Mouse (Mus musculus): ENCODE results near the gene Gpr143. TPM values are rescaled to one million over a fixed set of nuclear protein-coding genes. Genes with fewer than 3 reads are reported as not detected.
"Not testable (repeated sequence)": the region's sequence is repeated elsewhere in the genome, so short reads cannot be mapped to it uniquely, and the experiment has no call there.

The Gpr143 gene
- polyA plus RNA-seq, 1 experiment from 2014 or later: not detected

- H3K36me3 ChIP-seq (ENCODE audit: control insufficient read depth, insufficient read depth, low read length): no peaks in the 10 kb centered on the region
- H3K4me1 ChIP-seq (ENCODE audit: control insufficient read depth, insufficient read depth, low read length): no peaks in the 10 kb centered on the region
- no peak overlapping the region for H3K9ac ChIP-seq (ENCODE audit: low read length)
- H3K27me3 ChIP-seq (ENCODE audit: control insufficient read depth, insufficient read depth, low read length): no peaks in the 10 kb centered on the region; the same call in 1 of the 2 replicates
- no peak overlapping the region for H3K4me2 ChIP-seq (ENCODE audit: low read depth, severe bottlenecking)
- 82% methylated on average over 3 of the region's 3 CpGs for WGBS
- no peaks in the 10 kb centered on the region for H3K9me3 ChIP-seq (ENCODE audit: control insufficient read depth, low read length)
- ATAC-seq (ENCODE audit: insufficient number of reproducible peaks, low FRiP score, low TSS enrichment, low read depth) (no peak), DNase-seq (ENCODE audit: low spot score) (no peak)
- no peak overlapping the region for H3K27ac ChIP-seq (replicated peaks; ENCODE audit: low read depth, low read length)
- H3K4me3 ChIP-seq (ENCODE audit: low read depth, low read length): no peak overlapping the region
Observed at GRCm38 (mm10) chrX:152813339-152813738, 31.6 kb downstream of the Gpr143 start.

GRCm38 (mm10) chrX:152818996-152819395 is 37.3 kb downstream of the Gpr143 start:
- Histone ChIP-seq H3K4me3 (ENCODE audit: low read depth, low read length) (no peak overlapping the region), H3K27ac (replicated peaks; ENCODE audit: low read depth, low read length) (no peak overlapping the region), H3K36me3 (ENCODE audit: control insufficient read depth, insufficient read depth, low read length) (no peaks in the 10 kb centered on the region), H3K27me3 (ENCODE audit: control insufficient read depth, insufficient read depth, low read length) (no peaks in the 10 kb centered on the region), H3K4me1 (ENCODE audit: control insufficient read depth, insufficient read depth, low read length) (no peaks in the 10 kb centered on the region), H3K9me3 (ENCODE audit: control insufficient read depth, low read length) (no peaks in the 10 kb centered on the region), H3K4me2 (ENCODE audit: low read depth, severe bottlenecking) (no peak overlapping the region), H3K9ac (ENCODE audit: low read length) (no peak overlapping the region)
- no peak for ATAC-seq (ENCODE audit: insufficient number of reproducible peaks, low FRiP score, low TSS enrichment, low read depth)
- no peak for DNase-seq (ENCODE audit: low spot score)

GRCm38 (mm10) chrX:152831003-152831550 is 49.4 kb downstream of the Gpr143 start:
- not testable (repeated sequence) for H3K27me3 ChIP-seq (ENCODE audit: control insufficient read depth, insufficient read depth, low read length)
- WGBS: no CpG with 5 or more reads among the region's 1 CpGs

DNA sequence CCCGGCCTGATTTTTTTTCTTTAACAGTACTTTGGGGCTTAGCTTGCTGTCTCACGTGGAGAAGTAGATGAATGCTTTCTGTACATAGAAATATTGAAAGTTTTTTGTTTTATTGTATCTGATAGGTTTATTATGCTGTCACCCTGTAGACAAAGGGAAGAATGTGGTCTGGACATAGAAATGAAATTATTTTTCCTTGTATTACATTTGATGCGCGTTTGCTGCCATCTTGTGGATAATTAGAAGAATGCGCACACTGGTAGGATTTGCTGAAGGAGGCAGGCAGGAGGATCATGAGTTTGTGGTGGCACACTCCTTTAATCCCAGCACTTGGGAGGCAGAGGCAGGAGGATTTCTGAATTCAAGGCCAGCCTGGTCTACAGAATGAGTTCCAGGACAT is 53.2 kb downstream of the Gpr143 start:
- not testable (repeated sequence) for ATAC-seq (ENCODE audit: insufficient number of reproducible peaks, low FRiP score, low TSS enrichment, low read depth); H3K9ac ChIP-seq (ENCODE audit: low read length); H3K36me3 ChIP-seq (ENCODE audit: control insufficient read depth, insufficient read depth, low read length); H3K4me1 ChIP-seq (ENCODE audit: control insufficient read depth, insufficient read depth, low read length); DNase-seq (ENCODE audit: low spot score); H3K27me3 ChIP-seq (ENCODE audit: control insufficient read depth, insufficient read depth, low read length); H3K27ac ChIP-seq (replicated peaks; ENCODE audit: low read depth, low read length); H3K4me3 ChIP-seq (ENCODE audit: low read depth, low read length); H3K9me3 ChIP-seq (ENCODE audit: control insufficient read depth, low read length); H3K4me2 ChIP-seq (ENCODE audit: low read depth, severe bottlenecking)
- 32% methylated on average over 5 of the region's 5 CpGs for WGBS

More at GRCm38 (mm10) chrX:152831003-152831550, 49.4 kb downstream of the Gpr143 start:
- H3K4me3 ChIP-seq (ENCODE audit: low read depth, low read length); H3K9ac ChIP-seq (ENCODE audit: low read length); DNase-seq (ENCODE audit: low spot score); ATAC-seq (ENCODE audit: insufficient number of reproducible peaks, low FRiP score, low TSS enrichment, low read depth); H3K36me3 ChIP-seq (ENCODE audit: control insufficient read depth, insufficient read depth, low read length); H3K4me2 ChIP-seq (ENCODE audit: low read depth, severe bottlenecking); H3K27ac ChIP-seq (replicated peaks; ENCODE audit: low read depth, low read length); H3K9me3 ChIP-seq (ENCODE audit: control insufficient read depth, low read length); H3K4me1 ChIP-seq (ENCODE audit: control insufficient read depth, insufficient read depth, low read length): not testable (repeated sequence)

- DNase-seq (ENCODE audit: low spot score): no peak
- Histone ChIP-seq H3K4me1 (ENCODE audit: control insufficient read depth, insufficient read depth, low read length) (no peaks in the 10 kb centered on the region), H3K9ac (ENCODE audit: low read length) (no peak overlapping the region), H3K36me3 (ENCODE audit: control insufficient read depth, insufficient read depth, low read length) (no peaks in the 10 kb centered on the region), H3K27me3 (ENCODE audit: control insufficient read depth, insufficient read depth, low read length) (no peaks in the 10 kb centered on the region), H3K4me2 (ENCODE audit: low read depth, severe bottlenecking) (no peak overlapping the region), H3K4me3 (ENCODE audit: low read depth, low read length) (no peak overlapping the region), H3K27ac (replicated peaks; ENCODE audit: low read depth, low read length) (no peak overlapping the region), H3K9me3 (ENCODE audit: control insufficient read depth, low read length) (peaks cover 3% of the 10 kb centered on the region; the same call in 1 of the 2 replicates)
- WGBS: 93% methylated on average over 3 of the region's 3 CpGs
- ATAC-seq (ENCODE audit: insufficient number of reproducible peaks, low FRiP score, low TSS enrichment, low read depth): no peak
Observed at GRCm38 (mm10) chrX:152855076-152855772, 73.5 kb downstream of the Gpr143 start.

Other genes starting within 250 kb of the Gpr143 start
- not detected in 2 replicates for gene Cldn34a, start 218.6 kb upstream of the Gpr143 start, polyA plus RNA-seq (2014; fragmentation: Nextera tagmentation; extraction: Ambion mirVana)
- 6.6 and 8.4 TPM in 2 replicates for gene Shroom2, start 12.5 kb upstream of the Gpr143 start, polyA plus RNA-seq (2014; fragmentation: Nextera tagmentation; extraction: Ambion mirVana)
- gene Usp51, start 224.5 kb downstream of the Gpr143 start, polyA plus RNA-seq (2014; fragmentation: Nextera tagmentation; extraction: Ambion mirVana): 1.6 and 1.9 TPM in 2 replicates